Mouse (Mus musculus): Measurements from ENCODE around the gene Slc28a1. TPM values are rescaled to one million over a fixed set of nuclear protein-coding genes. Genes with fewer than 3 reads are reported as not detected.

The Slc28a1 gene
- polyA plus RNA-seq, 1 experiment from 2014 or later, result 0.06 TPM

DNA sequence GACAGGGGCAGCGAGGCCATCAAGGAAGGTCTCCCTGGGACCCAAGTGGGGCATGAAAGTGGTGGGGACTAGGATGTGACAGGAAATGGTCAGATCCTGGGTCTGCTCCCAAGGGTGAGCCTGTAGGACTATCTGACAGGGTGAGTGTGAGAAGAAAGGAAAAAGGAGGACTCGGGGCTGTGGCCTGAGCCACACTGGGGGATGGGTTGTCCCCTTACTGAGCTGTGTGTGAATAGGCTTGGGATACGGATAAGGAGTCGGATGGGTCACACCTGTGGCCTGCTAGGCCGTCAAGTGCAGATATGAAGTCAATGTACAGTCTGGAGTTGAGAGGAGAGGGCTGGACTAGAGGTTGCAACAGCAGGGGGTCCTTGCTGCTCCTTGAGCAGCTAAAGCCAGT lies 38.9 kb upstream of the Slc28a1 start:
- DNase-seq (ENCODE audit: low spot score) (no peak), ATAC-seq (0 out of 2 replicates have a peak, but pooled peaks have one; percentile 21)
- no peaks in the 10 kb centered on the region for H3K36me3 ChIP-seq (ENCODE audit: insufficient read depth, low read length)
- 66% methylated on average over 5 of the region's 5 CpGs for WGBS
- H3K4me2 ChIP-seq (replicated peaks; ENCODE audit: low read depth, low read length), result no peak overlapping the region
- peaks cover 9% of the 10 kb centered on the region; the same call in 1 of the 2 replicates for H3K4me1 ChIP-seq (ENCODE audit: insufficient read depth, low read depth, low read length)
- H3K27ac ChIP-seq (ENCODE audit: low read length), result peak overlapping the region; percentile 57; the same call in 1 of the 2 replicates
- H3K27me3 ChIP-seq (replicated peaks; ENCODE audit: insufficient read depth, low read length), result no peaks in the 10 kb centered on the region
- no peaks in the 10 kb centered on the region for H3K9me3 ChIP-seq (ENCODE audit: low read length)
- no peak overlapping the region for H3K9ac ChIP-seq (replicated peaks; ENCODE audit: low read depth)
- no peak overlapping the region for H3K4me3 ChIP-seq (ENCODE audit: low read depth, low read length)
- TF ChIP-seq EP300 (IDR thresholded peaks at IDR 0.05), result no peak
- no peak for TF ChIP-seq CTCF (IDR thresholded peaks at IDR 0.05)

DNA sequence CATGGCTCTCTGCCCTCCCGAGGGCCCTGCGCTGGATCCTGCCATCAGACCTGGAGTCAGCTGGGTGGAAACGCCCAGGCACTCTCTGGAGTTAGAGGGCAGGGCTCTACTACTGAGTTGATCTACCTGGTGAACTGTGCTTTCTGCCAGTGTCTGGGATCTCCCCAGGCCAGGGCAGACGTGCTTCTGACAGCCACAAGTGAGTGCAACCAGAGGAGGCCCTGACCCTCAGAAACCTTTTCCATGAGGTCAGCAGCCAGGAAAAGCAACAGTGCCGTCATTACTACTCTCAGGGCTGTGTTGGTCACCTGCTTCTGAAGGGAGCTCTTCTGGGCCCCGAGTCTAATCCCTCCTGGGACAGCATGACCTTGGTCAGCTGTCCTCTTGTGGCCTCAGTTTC lies 37.6 kb upstream of the Slc28a1 start:
- 78% methylated on average over 6 of the region's 6 CpGs for WGBS
- TF ChIP-seq CTCF (IDR thresholded peaks at IDR 0.05), result no peak
- TF ChIP-seq EP300 (IDR thresholded peaks at IDR 0.05), result no peak

GRCm38 (mm10) chr7:81078740-81079139 lies 35.9 kb upstream of the Slc28a1 start:
- Histone ChIP-seq H3K4me1 (ENCODE audit: insufficient read depth, low read depth, low read length) (peaks cover 7% of the 10 kb centered on the region; the same call in 1 of the 2 replicates), H3K27ac (ENCODE audit: low read length) (no peak overlapping the region), H3K4me2 (replicated peaks; ENCODE audit: low read depth, low read length) (no peak overlapping the region), H3K9ac (replicated peaks; ENCODE audit: low read depth) (no peak overlapping the region), H3K9me3 (ENCODE audit: low read length) (no peaks in the 10 kb centered on the region), H3K4me3 (ENCODE audit: low read depth, low read length) (no peak overlapping the region), H3K36me3 (ENCODE audit: insufficient read depth, low read length) (no peaks in the 10 kb centered on the region), H3K27me3 (replicated peaks; ENCODE audit: insufficient read depth, low read length) (no peaks in the 10 kb centered on the region)
- DNase-seq (ENCODE audit: low spot score) (peak; percentile 39), ATAC-seq (peak; percentile 11; the same call in 1 of the 2 replicates)
- WGBS, result 75% methylated on average over 6 of the region's 6 CpGs
- no peak for TF ChIP-seq CTCF (IDR thresholded peaks at IDR 0.05)
- no peak for TF ChIP-seq EP300 (IDR thresholded peaks at IDR 0.05)

More for the DNA sequence above, 37.6 kb upstream of the Slc28a1 start:
- ATAC-seq, result no peak
- H3K9me3 ChIP-seq (ENCODE audit: low read length), result no peaks in the 10 kb centered on the region
- no peaks in the 10 kb centered on the region for H3K27me3 ChIP-seq (replicated peaks; ENCODE audit: insufficient read depth, low read length)
- H3K4me2 ChIP-seq (replicated peaks; ENCODE audit: low read depth, low read length), result no peak overlapping the region
- H3K36me3 ChIP-seq (ENCODE audit: insufficient read depth, low read length), result no peaks in the 10 kb centered on the region
- no peak overlapping the region for H3K4me3 ChIP-seq (ENCODE audit: low read depth, low read length)
- no peak overlapping the region for H3K9ac ChIP-seq (replicated peaks; ENCODE audit: low read depth)
- H3K27ac ChIP-seq (ENCODE audit: low read length), result no peak overlapping the region
- peaks cover 9% of the 10 kb centered on the region; the same call in 1 of the 2 replicates for H3K4me1 ChIP-seq (ENCODE audit: insufficient read depth, low read depth, low read length)
- no peak for DNase-seq (ENCODE audit: low spot score)

DNA sequence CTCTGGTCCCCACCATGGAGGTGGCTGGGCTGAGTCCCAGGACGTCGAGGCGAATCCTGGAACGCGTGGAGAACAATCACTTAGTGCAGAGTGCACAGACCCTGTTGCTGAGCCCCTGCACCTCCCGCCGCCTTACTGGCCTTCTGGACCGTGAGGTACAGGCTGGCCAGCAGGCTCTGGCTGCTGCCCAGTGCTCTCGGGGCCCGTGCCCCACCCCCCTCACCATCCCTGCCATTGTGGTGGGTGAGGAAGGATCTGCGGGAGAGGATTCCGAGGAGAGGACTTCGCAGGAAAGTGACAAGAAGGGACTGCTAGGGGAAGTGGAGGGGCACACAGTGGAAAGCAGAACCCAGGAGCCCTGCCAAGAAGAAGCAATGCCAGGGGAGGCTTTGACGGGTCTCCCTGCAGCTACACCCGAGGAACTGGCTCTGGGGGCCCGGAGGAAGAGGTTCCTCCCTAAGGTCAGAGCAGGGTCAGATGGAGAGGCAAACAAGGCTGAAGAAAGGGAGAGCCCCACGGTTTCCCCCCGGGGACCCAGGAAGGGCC lies 21.1 kb upstream of the Slc28a1 start:
- Histone ChIP-seq H3K36me3 (ENCODE audit: insufficient read depth, low read length) (no peaks in the 10 kb centered on the region), H3K9me3 (ENCODE audit: low read length) (no peaks in the 10 kb centered on the region), H3K9ac (replicated peaks; ENCODE audit: low read depth) (no peak overlapping the region), H3K27ac (ENCODE audit: low read length) (no peak overlapping the region), H3K27me3 (replicated peaks; ENCODE audit: insufficient read depth, low read length) (no peaks in the 10 kb centered on the region), H3K4me2 (replicated peaks; ENCODE audit: low read depth, low read length) (no peak overlapping the region), H3K4me3 (ENCODE audit: low read depth, low read length) (no peak overlapping the region), H3K4me1 (ENCODE audit: insufficient read depth, low read depth, low read length) (no peaks in the 10 kb centered on the region)
- TF ChIP-seq CTCF (IDR thresholded peaks at IDR 0.05) (no peak), EP300 (IDR thresholded peaks at IDR 0.05) (no peak)
- DNase-seq (ENCODE audit: low spot score) (no peak), ATAC-seq (no peak)
- 49% methylated on average over 18 of the region's 18 CpGs for WGBS

DNA sequence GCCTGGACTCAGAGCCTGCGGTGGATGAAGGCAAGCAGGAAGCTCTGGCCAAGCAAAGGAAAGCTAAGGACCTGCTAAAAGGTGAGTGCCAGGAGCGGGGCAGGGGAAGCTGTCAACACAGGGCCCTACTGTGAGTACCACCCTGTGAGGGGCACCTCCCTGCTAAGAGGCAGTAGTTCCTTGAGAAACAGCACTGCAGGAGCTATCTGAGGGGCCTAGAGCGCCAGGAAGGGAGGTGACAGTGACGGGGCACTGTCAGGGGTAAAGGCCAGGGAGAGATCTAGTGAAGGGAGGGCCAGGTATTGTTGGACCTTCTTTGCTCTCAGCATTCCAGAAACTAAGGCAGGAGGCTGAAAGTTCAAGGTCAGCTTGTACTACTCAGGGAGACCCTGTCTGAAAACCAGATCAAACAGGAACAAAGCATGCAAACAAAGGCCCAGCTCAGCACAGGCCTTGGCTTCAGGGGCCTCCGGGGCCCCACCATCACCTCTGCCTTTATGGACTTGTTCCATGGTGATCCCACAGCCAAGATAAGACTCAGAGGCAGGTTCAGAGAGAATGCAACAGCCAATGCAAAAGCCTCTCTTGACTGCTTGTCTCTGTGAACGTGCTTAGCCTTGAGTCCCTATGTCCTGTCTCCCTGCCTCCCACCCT lies 20.4 kb upstream of the Slc28a1 start:
- Histone ChIP-seq H3K4me2 (replicated peaks; ENCODE audit: low read depth, low read length) (no peak overlapping the region), H3K4me1 (ENCODE audit: insufficient read depth, low read depth, low read length) (no peaks in the 10 kb centered on the region), H3K27ac (ENCODE audit: low read length) (no peak overlapping the region), H3K9me3 (ENCODE audit: low read length) (no peaks in the 10 kb centered on the region), H3K27me3 (replicated peaks; ENCODE audit: insufficient read depth, low read length) (no peaks in the 10 kb centered on the region), H3K4me3 (ENCODE audit: low read depth, low read length) (no peak overlapping the region), H3K9ac (replicated peaks; ENCODE audit: low read depth) (no peak overlapping the region), H3K36me3 (ENCODE audit: insufficient read depth, low read length) (no peaks in the 10 kb centered on the region)
- DNase-seq (ENCODE audit: low spot score), result no peak
- ATAC-seq, result no peak
- 61% methylated on average over 6 of the region's 6 CpGs for WGBS
- TF ChIP-seq CTCF (IDR thresholded peaks at IDR 0.05), result no peak
- no peak for TF ChIP-seq EP300 (IDR thresholded peaks at IDR 0.05)

DNA sequence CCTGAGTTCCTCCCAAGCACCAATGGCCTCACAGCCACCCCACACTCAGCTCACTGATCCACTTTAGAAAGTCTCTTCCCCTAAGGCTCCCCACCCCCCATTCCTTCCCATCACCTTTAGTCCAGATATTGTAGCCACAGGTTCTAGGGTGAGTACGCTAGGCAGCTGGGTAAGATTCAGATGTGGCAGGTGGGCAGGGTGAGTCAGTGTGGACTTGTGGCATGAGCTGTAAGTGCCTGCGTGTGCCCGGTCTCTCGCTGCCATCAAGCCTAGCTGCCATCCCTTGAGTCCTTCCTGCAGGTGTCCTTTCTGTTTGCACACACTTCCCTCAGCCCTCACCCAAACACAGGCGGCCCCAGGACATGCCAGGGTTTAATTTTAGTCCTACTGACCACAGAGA lies 14.3 kb upstream of the Slc28a1 start:
- DNase-seq (ENCODE audit: low spot score), result no peak
- WGBS, result 74% methylated on average over 5 of the region's 5 CpGs
- TF ChIP-seq CTCF (IDR thresholded peaks at IDR 0.05), result no peak
- TF ChIP-seq EP300 (IDR thresholded peaks at IDR 0.05), result no peak
- no peak for ATAC-seq
- H3K9ac ChIP-seq (replicated peaks; ENCODE audit: low read depth), result no peak overlapping the region
- H3K9me3 ChIP-seq (ENCODE audit: low read length), result no peaks in the 10 kb centered on the region
- no peaks in the 10 kb centered on the region for H3K36me3 ChIP-seq (ENCODE audit: insufficient read depth, low read length)
- no peak overlapping the region for H3K27ac ChIP-seq (ENCODE audit: low read length)
- H3K27me3 ChIP-seq (replicated peaks; ENCODE audit: insufficient read depth, low read length), result no peaks in the 10 kb centered on the region
- no peak overlapping the region for H3K4me2 ChIP-seq (replicated peaks; ENCODE audit: low read depth, low read length)
- no peak overlapping the region for H3K4me3 ChIP-seq (ENCODE audit: low read depth, low read length)
- no peaks in the 10 kb centered on the region for H3K4me1 ChIP-seq (ENCODE audit: insufficient read depth, low read depth, low read length)
